Mouse (Mus musculus) neural tube, embryonic 14.5 days (tissue): ENCODE results near the gene Rfx3. TPM values are rescaled to one million over a fixed set of nuclear protein-coding genes. Genes with fewer than 3 reads are reported as not detected.

Experiments
- ATAC-seq: fragments of 200-750 bp; cut with Nextera tagmentation; 2 replicates; pipeline ENCODE4 v1.8.0; 2017; ENCODE audit warnings: low read depth, mild to moderate bottlenecking, moderate TSS enrichment, moderate library complexity
- H3K27ac ChIP-seq: fragments of 300-500 bp; sonication (generic); 2 replicates; pipeline ENCODE4 v1.5.1; 2014; ENCODE audit warnings: low read depth, mild to moderate bottlenecking, control low read depth, low read length, moderate library complexity, mixed read lengths
- H3K27me3 ChIP-seq: fragments of 300-500 bp; sonication (generic); 2 replicates; pipeline ENCODE4 v1.6.1; 2014; ENCODE audit warnings: low read length; ENCODE audit not compliant: control insufficient read depth, insufficient read depth
- H3K36me3 ChIP-seq: fragments of 300-500 bp; sonication (generic); 2 replicates; pipeline ENCODE4 v1.6.1; 2014; ENCODE audit warnings: low read length, mixed read lengths; ENCODE audit not compliant: control insufficient read depth, insufficient read depth
- H3K4me1 ChIP-seq: fragments of 300-500 bp; sonication (generic); 2 replicates; pipeline ENCODE4 v1.6.1; 2014; ENCODE audit warnings: low read length; ENCODE audit not compliant: control insufficient read depth, insufficient read depth
- H3K4me2 ChIP-seq: fragments of 300-500 bp; sonication (generic); 2 replicates; pipeline ENCODE4 v1.6.1; 2014; ENCODE audit warnings: mild to moderate bottlenecking, low read depth, low read length, control low read depth
- H3K4me3 ChIP-seq: fragments of 300-500 bp; sonication (generic); 2 replicates; pipeline ENCODE4 v1.5.1; 2014; ENCODE audit warnings: low read depth, low read length, control low read depth, mixed read lengths
- H3K9ac ChIP-seq: fragments of 300-500 bp; sonication (generic); replicated peaks from 2 replicates; pipeline ENCODE4 v1.6.1; 2014; ENCODE audit warnings: low read depth, mild to moderate bottlenecking, control low read depth, low read length, mixed read lengths
- H3K9me3 ChIP-seq: fragments of 300-500 bp; sonication (generic); 2 replicates; pipeline ENCODE4 v1.6.1; 2016; ENCODE audit warnings: low read length; ENCODE audit not compliant: control insufficient read depth
- WGBS: fragments of 180-500 bp; shearing (Covaris S2); extraction: QIAGEN DNeasy Blood & Tissue Kit; methylation state at CpG from one replicate; pipeline ENCODE4 v1.1.7; 2014; 5-methylcytosine and 5-hydroxymethylcytosine counted together
- polyA plus RNA-seq: library from polyadenylated mRNA; unstranded; fragments of >200 nt; fragmentation: Nextera tagmentation; extraction: Ambion mirVana; gene quantifications from 2 replicates; pipeline ENCODE4 v1.2.1, GENCODE M21; 2014

Rfx3 gene
- polyA plus RNA-seq, 1 experiment from 2014 or later: 37.0 TPM

DNA sequence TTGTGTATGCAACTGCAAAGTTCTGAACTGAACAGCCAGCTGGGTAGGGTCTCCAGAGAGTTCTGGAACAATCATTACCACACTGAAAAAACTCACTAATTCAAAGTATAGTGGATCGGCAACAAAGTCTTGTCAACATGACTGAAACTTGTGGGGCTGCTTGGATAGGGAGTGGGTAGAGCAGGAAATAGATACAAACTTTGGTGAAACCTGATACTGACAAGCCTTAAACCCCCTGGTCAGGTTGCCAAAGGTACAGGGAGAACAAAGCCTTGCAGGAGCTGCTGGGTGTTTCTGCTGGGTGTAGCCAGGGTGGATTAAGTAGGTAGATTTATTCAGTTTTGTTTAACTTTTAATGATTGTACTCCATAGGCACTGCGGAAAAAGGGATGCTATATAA lies 274.4 kb downstream of the Rfx3 start:
- H3K4me3 ChIP-seq: no peak overlapping the region
- no peak for ATAC-seq
- H3K27ac ChIP-seq: no peak overlapping the region
- no peaks in the 10 kb centered on the region for H3K9me3 ChIP-seq
- no peak overlapping the region for H3K9ac ChIP-seq
- 92% methylated on average over 2 of the region's 2 CpGs for WGBS
- no peaks in the 10 kb centered on the region for H3K27me3 ChIP-seq
- H3K4me2 ChIP-seq: no peak overlapping the region
- H3K36me3 ChIP-seq: no peaks in the 10 kb centered on the region
- no peaks in the 10 kb centered on the region for H3K4me1 ChIP-seq

- Histone ChIP-seq H3K4me2 (no peak overlapping the region), H3K9me3 (no peaks in the 10 kb centered on the region), H3K27me3 (no peaks in the 10 kb centered on the region), H3K27ac (no peak overlapping the region), H3K9ac (no peak overlapping the region), H3K4me1 (no peaks in the 10 kb centered on the region), H3K36me3 (no peaks in the 10 kb centered on the region), H3K4me3 (no peak overlapping the region)
- ATAC-seq: no peak
- WGBS: 77% methylated on average over 11 of the region's 11 CpGs
These were observed 292.0 kb downstream of the Rfx3 start for GRCm38 (mm10) chr19:27718931-27719330.

DNA sequence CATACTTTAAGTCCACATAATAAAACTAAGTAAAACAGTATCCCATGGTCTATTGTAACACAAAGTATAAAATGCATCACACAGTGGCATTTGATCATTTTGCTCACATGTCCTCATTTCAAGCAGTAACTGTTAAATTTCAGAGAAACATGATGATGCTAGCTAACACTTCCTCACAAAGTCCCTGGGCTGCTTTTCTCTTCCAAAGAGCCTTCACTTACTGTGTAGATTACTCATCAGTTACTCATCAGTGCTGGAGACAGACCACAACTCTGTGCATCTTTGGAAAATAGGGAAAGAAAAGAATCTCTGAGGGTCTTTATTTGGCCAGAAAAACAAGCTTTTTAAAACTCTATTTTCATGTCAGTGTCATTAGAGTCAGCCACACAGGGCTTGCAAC lies 294.7 kb downstream of the Rfx3 start:
- H3K4me2 ChIP-seq: no peak overlapping the region
- H3K4me3 ChIP-seq: no peak overlapping the region
- no peaks in the 10 kb centered on the region for H3K27me3 ChIP-seq
- no peaks in the 10 kb centered on the region for H3K9me3 ChIP-seq
- no peak for ATAC-seq
- no peak overlapping the region for H3K27ac ChIP-seq
- no peaks in the 10 kb centered on the region for H3K36me3 ChIP-seq
- no peaks in the 10 kb centered on the region for H3K4me1 ChIP-seq
- H3K9ac ChIP-seq: no peak overlapping the region
